Mouse (Mus musculus) intestine, embryonic 16.5 days (tissue): ENCODE results near the gene Krt35. TPM values are rescaled to one million over a fixed set of nuclear protein-coding genes. Genes with fewer than 3 reads are reported as not detected.

Experiments
- ATAC-seq: fragments of 200-750 bp; cut with Nextera tagmentation; 2 replicates; pipeline ENCODE4 v1.8.0; 2017; ENCODE audit warnings: moderate TSS enrichment, moderate library complexity
- H3K27ac ChIP-seq: fragments of 300-500 bp; sonication (generic); 2 replicates; pipeline ENCODE4 v1.5.1; 2014; ENCODE audit warnings: mild to moderate bottlenecking, low read length
- H3K27me3 ChIP-seq: fragments of 300-500 bp; sonication (generic); replicated peaks from 2 replicates; pipeline ENCODE4 v1.6.1; 2014; ENCODE audit warnings: low read length, control low read depth, mixed read lengths; ENCODE audit not compliant: control insufficient read depth, insufficient read depth
- H3K36me3 ChIP-seq: fragments of 300-500 bp; sonication (generic); 2 replicates; pipeline ENCODE4 v1.6.1; 2014; ENCODE audit warnings: low read length, control low read depth; ENCODE audit not compliant: control insufficient read depth, insufficient read depth
- H3K4me1 ChIP-seq: fragments of 300-500 bp; sonication (generic); 2 replicates; pipeline ENCODE4 v1.6.1; 2014; ENCODE audit warnings: low read length, control low read depth, mixed read lengths; ENCODE audit not compliant: control insufficient read depth, insufficient read depth
- H3K4me2 ChIP-seq: fragments of 300-500 bp; sonication (generic); 2 replicates; pipeline ENCODE4 v1.6.1; 2014; ENCODE audit warnings: low read depth, low read length, control low read depth
- H3K4me3 ChIP-seq: fragments of 300-500 bp; sonication (generic); 2 replicates; pipeline ENCODE4 v1.5.1; 2014; ENCODE audit warnings: mild to moderate bottlenecking, low read length
- H3K9ac ChIP-seq: fragments of 300-500 bp; sonication (generic); 2 replicates; pipeline ENCODE4 v1.6.1; 2014; ENCODE audit warnings: low read depth, low read length
- H3K9me3 ChIP-seq: fragments of 300-500 bp; sonication (generic); 2 replicates; pipeline ENCODE4 v1.6.1; 2016; ENCODE audit warnings: low read length, control low read depth; ENCODE audit not compliant: control insufficient read depth
- WGBS: fragments of 180-500 bp; shearing (Covaris S2); extraction: QIAGEN DNeasy Blood & Tissue Kit; methylation state at CpG from one replicate; pipeline ENCODE4 v1.1.7; 2014; 5-methylcytosine and 5-hydroxymethylcytosine counted together
- polyA plus RNA-seq: library from polyadenylated mRNA; unstranded; fragments of >200 nt; fragmentation: Nextera tagmentation; extraction: Ambion mirVana; gene quantifications from 2 replicates; pipeline ENCODE4 v1.2.1, GENCODE M21; 2015

The Krt35 gene
- polyA plus RNA-seq, 1 experiment from 2014 or later, result 0.07 TPM

GRCm38 (mm10) chr11:100073873-100074272, 22.2 kb downstream of the Krt35 start:
- WGBS, result 76% methylated on average over 1 of the region's 1 CpGs
- Histone ChIP-seq H3K27me3 (no peaks in the 10 kb centered on the region), H3K4me2 (no peak overlapping the region), H3K9ac (no peak overlapping the region), H3K36me3 (no peaks in the 10 kb centered on the region), H3K9me3 (no peaks in the 10 kb centered on the region), H3K27ac (no peak overlapping the region), H3K4me3 (no peak overlapping the region), H3K4me1 (no peaks in the 10 kb centered on the region)
- no peak for ATAC-seq

GRCm38 (mm10) chr11:100067293-100068036, 28.6 kb downstream of the Krt35 start:
- peak; percentile 81 for ATAC-seq
- Histone ChIP-seq H3K9ac (no peak overlapping the region), H3K9me3 (no peaks in the 10 kb centered on the region), H3K4me3 (no peak overlapping the region), H3K27me3 (no peaks in the 10 kb centered on the region), H3K36me3 (no peaks in the 10 kb centered on the region), H3K27ac (no peak overlapping the region), H3K4me2 (no peak overlapping the region), H3K4me1 (peaks cover 6% of the 10 kb centered on the region; the same call in 1 of the 2 replicates)
- 66% methylated on average over 17 of the region's 17 CpGs for WGBS

DNA sequence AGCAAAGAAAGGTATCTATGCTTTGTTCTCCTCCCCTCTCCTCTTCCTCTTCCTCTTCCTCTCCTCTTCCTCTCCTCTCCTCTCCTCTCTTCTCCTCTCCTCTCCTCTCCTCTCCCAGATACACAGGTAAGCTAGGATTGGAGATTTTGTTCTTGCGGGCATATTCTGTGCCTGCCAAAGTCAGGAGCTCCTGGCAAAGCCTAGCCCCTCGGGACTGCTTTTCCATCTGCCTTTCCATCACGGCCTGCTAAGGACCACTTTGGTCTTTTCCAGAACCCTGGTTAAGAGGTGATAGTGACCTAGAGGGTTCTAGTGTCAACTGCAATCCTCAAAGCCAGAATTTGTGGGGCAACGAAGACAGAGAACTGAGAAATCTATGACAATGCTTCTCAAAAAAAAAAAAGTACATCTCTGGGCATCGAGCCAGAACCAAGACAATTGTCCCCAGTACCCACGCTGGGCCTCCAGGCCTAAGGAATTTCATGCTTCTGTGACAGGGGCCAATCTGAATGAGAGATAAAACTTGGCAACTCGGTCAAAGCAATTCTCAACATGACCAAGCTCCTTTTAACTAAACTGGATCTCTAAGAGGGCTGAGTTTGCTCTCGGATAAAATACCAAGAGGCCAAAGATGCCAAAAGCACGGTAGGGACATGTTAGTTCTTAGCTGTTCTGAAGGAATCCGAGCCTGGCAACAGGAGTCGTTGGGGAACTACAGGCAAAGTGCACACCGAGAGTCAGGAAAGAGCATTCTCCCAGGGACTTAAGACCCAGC, 29.6 kb downstream of the Krt35 start:
- no peak for ATAC-seq
- Histone ChIP-seq H3K4me3 (no peak overlapping the region), H3K4me2 (no peak overlapping the region), H3K27ac (no peak overlapping the region), H3K9ac (no peak overlapping the region), H3K27me3 (no peaks in the 10 kb centered on the region), H3K36me3 (no peaks in the 10 kb centered on the region), H3K4me1 (peaks cover 6% of the 10 kb centered on the region; the same call in 1 of the 2 replicates), H3K9me3 (no peaks in the 10 kb centered on the region)
- 72% methylated on average over 12 of the region's 12 CpGs for WGBS

- no peaks in the 10 kb centered on the region for H3K4me1 ChIP-seq
- H3K36me3 ChIP-seq, result no peaks in the 10 kb centered on the region
- no peak overlapping the region for H3K4me2 ChIP-seq
- no peaks in the 10 kb centered on the region for H3K27me3 ChIP-seq
- no peak overlapping the region for H3K27ac ChIP-seq
- 76% methylated on average over 8 of the region's 8 CpGs for WGBS
- ATAC-seq, result no peak
- no peaks in the 10 kb centered on the region for H3K9me3 ChIP-seq
- no peak overlapping the region for H3K9ac ChIP-seq
- H3K4me3 ChIP-seq, result no peak overlapping the region
Observed at GRCm38 (mm10) chr11:100058875-100059274, 37.2 kb downstream of the Krt35 start.

DNA sequence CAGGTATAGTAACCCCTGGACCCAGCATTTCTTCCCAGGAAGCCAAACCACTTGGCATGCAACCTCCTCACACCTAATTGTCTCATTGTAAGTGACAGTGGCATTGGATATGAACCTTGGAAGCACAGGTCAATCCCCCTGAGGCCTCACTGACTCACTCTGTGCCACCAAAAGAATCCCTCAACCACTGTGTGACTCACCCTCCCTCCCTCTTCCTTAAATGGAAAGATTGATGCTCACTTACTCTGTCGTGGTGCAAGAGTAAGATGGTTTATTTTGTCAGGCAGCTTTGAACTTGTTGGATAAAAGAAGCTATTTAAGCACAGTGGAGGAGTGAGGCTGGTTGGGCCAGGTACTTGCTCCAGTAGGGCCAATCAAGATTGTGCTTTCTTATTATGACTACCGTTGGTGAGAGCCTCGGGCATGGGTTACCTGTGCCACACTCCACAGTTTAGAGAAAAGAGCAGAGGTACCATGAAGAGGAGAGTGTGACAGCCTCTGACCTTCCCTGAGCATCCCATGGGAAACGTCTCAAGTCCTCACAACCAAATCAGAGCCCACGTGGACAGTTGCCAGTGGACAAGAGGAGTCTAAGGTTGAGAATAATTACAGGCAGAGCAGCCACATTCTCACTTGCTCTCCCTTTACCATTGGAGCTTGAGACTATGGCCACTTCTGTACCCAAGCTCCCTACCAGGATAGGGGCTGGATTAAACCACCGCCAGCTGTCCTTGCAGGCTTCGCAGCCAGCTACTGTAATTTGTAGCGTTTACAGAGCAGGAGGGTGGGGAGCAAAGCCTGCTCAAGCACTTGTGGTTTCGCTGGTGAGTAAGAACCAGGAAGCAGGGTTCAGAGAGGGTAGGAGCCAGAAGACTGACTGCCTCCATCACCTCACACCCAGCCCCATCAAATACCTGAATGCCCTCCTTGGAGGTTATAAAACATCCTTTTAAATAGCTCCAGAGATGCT, 40.1 kb downstream of the Krt35 start:
- ATAC-seq, result no peak
- H3K27ac ChIP-seq, result no peak overlapping the region
- no peak overlapping the region for H3K4me3 ChIP-seq
- no peaks in the 10 kb centered on the region for H3K4me1 ChIP-seq
- no peak overlapping the region for H3K4me2 ChIP-seq
- no peaks in the 10 kb centered on the region for H3K36me3 ChIP-seq
- H3K27me3 ChIP-seq, result no peaks in the 10 kb centered on the region
- no peaks in the 10 kb centered on the region for H3K9me3 ChIP-seq
- WGBS, result 66% methylated on average over 9 of the region's 9 CpGs
- H3K9ac ChIP-seq, result no peak overlapping the region

DNA sequence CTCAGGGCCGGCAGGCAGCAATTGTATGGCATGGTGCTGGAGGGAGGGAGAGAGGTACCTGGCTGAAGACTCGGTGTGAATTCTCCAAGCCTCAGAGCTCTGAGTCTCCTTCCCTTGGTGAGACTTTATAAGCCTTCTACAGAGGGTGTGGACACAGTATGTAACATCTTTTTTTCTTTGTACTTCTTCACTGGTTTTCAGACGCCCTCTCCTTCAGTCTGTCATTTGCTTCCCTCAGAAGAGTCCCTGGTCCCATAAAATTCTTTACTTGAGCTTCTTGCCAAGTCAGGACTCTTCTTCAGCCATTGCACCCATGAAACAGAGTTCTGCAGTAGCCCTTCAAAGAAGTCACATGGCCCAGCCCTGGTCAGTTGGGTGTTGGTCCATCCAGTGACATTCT, 45.6 kb downstream of the Krt35 start, which contains the start of gene Krt31:
Gene Krt31, minus strand, starts transcription at position 101 of the 400 bp plus-strand sequence.
- no peak for ATAC-seq
- Histone ChIP-seq H3K4me3 (no peak within 1 kb of the TSS), H3K4me1 (no peaks in the 10 kb centered on the region), H3K27ac (no peak within 1 kb of the TSS), H3K9me3 (no peaks in the 10 kb centered on the region), H3K9ac (no peak within 1 kb of the TSS), H3K27me3 (no peaks in the 10 kb centered on the region), H3K4me2 (no peak within 1 kb of the TSS), H3K36me3 (no peaks in the 10 kb centered on the region)
- WGBS, result 81% methylated on average over 3 of the region's 3 CpGs

DNA sequence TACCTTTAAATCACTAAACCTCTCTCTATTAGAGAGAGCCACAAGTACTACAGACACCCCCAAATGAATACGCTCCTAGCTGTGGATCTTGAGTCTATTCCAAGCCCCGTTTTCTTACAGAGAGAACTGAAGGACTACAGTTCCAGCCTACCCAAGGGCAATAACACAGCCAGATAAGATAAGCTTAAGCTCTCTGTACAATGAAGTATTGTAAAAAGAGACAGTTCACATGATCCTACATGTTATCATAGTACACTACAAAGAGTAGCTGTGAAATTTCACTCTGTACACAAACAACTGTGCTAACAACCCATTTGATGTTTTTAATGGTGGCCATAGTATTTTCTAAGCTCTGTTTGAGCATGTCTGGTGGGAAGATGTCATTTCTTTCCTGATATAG, 48.8 kb downstream of the Krt35 start:
- no peak overlapping the region for H3K9ac ChIP-seq
- WGBS, result 53% methylated on average over 2 of the region's 2 CpGs
- H3K27me3 ChIP-seq, result no peaks in the 10 kb centered on the region
- H3K27ac ChIP-seq, result no peak overlapping the region
- H3K4me3 ChIP-seq, result no peak overlapping the region
- H3K4me2 ChIP-seq, result no peak overlapping the region
- no peaks in the 10 kb centered on the region for H3K36me3 ChIP-seq
- no peaks in the 10 kb centered on the region for H3K9me3 ChIP-seq
- peak; percentile 90 for ATAC-seq
- H3K4me1 ChIP-seq, result no peaks in the 10 kb centered on the region

DNA sequence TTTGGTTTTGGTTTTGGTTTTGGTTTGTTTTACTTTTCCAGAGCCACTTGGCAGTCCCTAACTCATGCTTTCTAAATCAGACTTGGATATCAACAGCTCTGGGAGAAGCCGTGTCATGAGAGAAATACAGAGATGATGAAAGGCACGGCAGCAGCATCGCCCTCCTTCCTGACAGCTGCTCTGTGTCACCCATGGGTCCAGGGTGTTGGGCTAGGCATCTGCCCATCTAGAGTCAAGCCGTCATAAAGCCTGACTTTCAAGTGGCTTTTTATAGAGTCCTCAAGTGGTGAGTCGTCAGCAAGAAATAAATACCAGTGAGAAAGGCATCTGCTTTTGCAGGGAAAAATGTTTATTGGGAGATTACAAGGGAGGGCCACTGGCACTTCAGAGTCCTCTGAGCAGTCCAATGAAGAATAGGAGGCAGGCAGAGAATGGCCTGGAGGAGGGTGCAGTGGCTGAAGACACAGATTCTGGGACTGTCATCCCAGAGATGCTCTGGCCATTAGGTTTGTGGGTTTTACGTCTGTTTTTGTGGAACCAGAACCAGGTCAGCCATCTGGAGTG, 49.7 kb downstream of the Krt35 start:
- H3K9me3 ChIP-seq, result no peaks in the 10 kb centered on the region
- H3K27ac ChIP-seq, result no peak overlapping the region
- ATAC-seq, result no peak
- H3K4me1 ChIP-seq, result no peaks in the 10 kb centered on the region
- no peak overlapping the region for H3K9ac ChIP-seq
- WGBS, result 49% methylated on average over 6 of the region's 6 CpGs
- H3K4me3 ChIP-seq, result no peak overlapping the region
- H3K27me3 ChIP-seq, result no peaks in the 10 kb centered on the region
- H3K36me3 ChIP-seq, result no peaks in the 10 kb centered on the region
- H3K4me2 ChIP-seq, result no peak overlapping the region
